Mouse (Mus musculus) gastrocnemius, adult 18-20 months (tissue): ENCODE measurements around the gene Ehbp1l1. TPM values are rescaled to one million over a fixed set of nuclear protein-coding genes. Genes with fewer than 3 reads are reported as not detected.
"Not testable (repeated sequence)": the region's sequence is repeated elsewhere in the genome, so short reads cannot be mapped to it uniquely, and the experiment has no call there.

Source experiments
- DNase-seq: peaks from one replicate; pipeline ENCODE4 v3.0.0; 2021; ENCODE audit warnings: low spot score
- total RNA-seq, 2 experiments: library from RNA; stranded (reverse); gene quantifications; 2 replicates each; pipeline ENCODE4 v1.2.3; 2021

Ehbp1l1 gene
- total RNA-seq, 2 experiments from 2014 or later = 210 to 241 TPM

GRCm38 (mm10) chr19:5710581-5710980 lies 15.5 kb downstream of the Ehbp1l1 start:
- no peak for DNase-seq

- DNase-seq = no peak
These were observed 16.0 kb downstream of the Ehbp1l1 start for GRCm38 (mm10) chr19:5710068-5710467.

- no peak for DNase-seq
These were observed 21.1 kb downstream of the Ehbp1l1 start for GRCm38 (mm10) chr19:5704801-5705571.

- no peak for DNase-seq
These were observed 21.8 kb downstream of the Ehbp1l1 start, which contains the start of gene Kcnk7 for GRCm38 (mm10) chr19:5704163-5704800. Gene Kcnk7 (plus strand): TSS chr19:5704367.

- DNase-seq = no peak
These were observed 30.2 kb downstream of the Ehbp1l1 start for GRCm38 (mm10) chr19:5695849-5696462.

GRCm38 (mm10) chr19:5693801-5694200 lies 32.3 kb downstream of the Ehbp1l1 start:
- no peak for DNase-seq

- no peak for DNase-seq
These were observed 33.2 kb downstream of the Ehbp1l1 start for GRCm38 (mm10) chr19:5692913-5693396.

- no peak for DNase-seq
These were observed 33.8 kb downstream of the Ehbp1l1 start for GRCm38 (mm10) chr19:5692086-5692912.

GRCm38 (mm10) chr19:5691601-5692000 lies 34.5 kb downstream of the Ehbp1l1 start:
- DNase-seq = no peak

- no peak for DNase-seq
These were observed 35.8 kb downstream of the Ehbp1l1 start for GRCm38 (mm10) chr19:5690343-5690735.

- DNase-seq = peak; percentile 89
These were observed 36.4 kb downstream of the Ehbp1l1 start for GRCm38 (mm10) chr19:5689565-5690342.

GRCm38 (mm10) chr19:5689088-5689428 lies 37.1 kb downstream of the Ehbp1l1 start:
- DNase-seq = no peak

- peak; percentile 97 for DNase-seq
These were observed 37.7 kb downstream of the Ehbp1l1 start, which contains the start of the genes Map3k11 and Pcnx3 for GRCm38 (mm10) chr19:5688200-5689087. Gene Map3k11 (plus strand): TSS chr19:5688742. Gene Pcnx3 (minus strand): TSS chr19:5688908.

GRCm38 (mm10) chr19:5687738-5688137 lies 38.4 kb downstream of the Ehbp1l1 start:
- no peak for DNase-seq

GRCm38 (mm10) chr19:5686954-5687353 lies 39.2 kb downstream of the Ehbp1l1 start:
- DNase-seq = not testable (repeated sequence)

GRCm38 (mm10) chr19:5686437-5686836 lies 39.7 kb downstream of the Ehbp1l1 start:
- no peak for DNase-seq

GRCm38 (mm10) chr19:5685861-5686260 lies 40.3 kb downstream of the Ehbp1l1 start:
- no peak for DNase-seq

- no peak for DNase-seq
These were observed 40.7 kb downstream of the Ehbp1l1 start for GRCm38 (mm10) chr19:5685431-5685830.

- DNase-seq = no peak
These were observed 41.1 kb downstream of the Ehbp1l1 start for GRCm38 (mm10) chr19:5684985-5685384.
